Mouse (Mus musculus) thymus, postnatal 25 days (tissue): ENCODE results near the gene Mief2.
A peak's percentile ranks its signal among the peaks of the same experiment; 100 is the strongest.

Experiments used
- DNase-seq: peaks from one replicate; pipeline ENCODE4 v3.0.0; 2022

The Mief2 gene

GRCm38 (mm10) chr11:60726601-60727391, 1.4 kb upstream of the Mief2 start, which contains the start of gene Flii:
Flii (minus strand) TSS chr11:60727263.
- DNase-seq = peak; percentile 86

GRCm38 (mm10) chr11:60727392-60728140, 632 bp upstream of the Mief2 start:
- DNase-seq = no peak

GRCm38 (mm10) chr11:60729217-60729641, 1.0 kb downstream of the Mief2 start:
- DNase-seq = no peak

DNA sequence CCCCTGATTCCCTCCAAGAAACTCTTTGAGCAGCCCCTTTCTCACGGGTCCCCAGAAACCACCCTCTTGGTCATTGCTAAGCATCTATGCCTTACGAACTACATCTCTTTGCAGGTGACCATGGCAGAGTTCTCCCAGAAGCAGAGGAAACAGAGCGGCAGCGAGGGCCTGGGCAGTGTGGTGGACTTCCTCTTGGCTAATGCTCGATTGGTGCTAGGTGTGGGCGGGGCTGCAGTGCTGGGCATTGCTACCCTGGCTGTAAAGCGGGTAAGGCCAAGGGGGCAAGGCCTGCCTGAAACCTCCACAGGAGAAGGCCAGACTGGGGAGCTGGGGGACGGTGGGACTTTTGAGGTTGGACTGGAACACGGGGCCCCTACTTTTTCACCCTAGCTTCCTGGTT, 2.0 kb downstream of the Mief2 start:
- DNase-seq = no peak

- DNase-seq = no peak
Measured at GRCm38 (mm10) chr11:60731251-60731650, 3.1 kb downstream of the Mief2 start.

DNA sequence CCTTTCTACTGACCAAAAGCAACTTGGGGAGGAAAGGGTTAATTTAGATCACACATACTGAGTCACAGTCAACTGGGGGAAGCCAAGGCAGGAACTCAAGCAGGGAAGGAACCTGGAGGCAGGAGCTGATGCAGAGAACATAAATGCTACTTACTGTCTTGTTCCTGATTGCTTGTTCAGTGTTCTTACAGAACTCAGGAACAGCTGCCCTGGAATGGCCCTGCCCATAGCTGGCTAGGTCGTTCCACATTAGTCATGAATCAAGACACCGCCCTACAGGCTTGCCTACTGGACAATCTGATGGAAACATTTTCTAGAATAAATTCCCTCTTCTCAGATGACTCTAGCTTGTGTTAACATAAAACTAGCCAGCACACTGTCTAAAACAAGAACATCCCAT, 6.0 kb downstream of the Mief2 start:
- DNase-seq = no peak

GRCm38 (mm10) chr11:60735191-60735590, 7.0 kb downstream of the Mief2 start:
- no peak for DNase-seq

DNA sequence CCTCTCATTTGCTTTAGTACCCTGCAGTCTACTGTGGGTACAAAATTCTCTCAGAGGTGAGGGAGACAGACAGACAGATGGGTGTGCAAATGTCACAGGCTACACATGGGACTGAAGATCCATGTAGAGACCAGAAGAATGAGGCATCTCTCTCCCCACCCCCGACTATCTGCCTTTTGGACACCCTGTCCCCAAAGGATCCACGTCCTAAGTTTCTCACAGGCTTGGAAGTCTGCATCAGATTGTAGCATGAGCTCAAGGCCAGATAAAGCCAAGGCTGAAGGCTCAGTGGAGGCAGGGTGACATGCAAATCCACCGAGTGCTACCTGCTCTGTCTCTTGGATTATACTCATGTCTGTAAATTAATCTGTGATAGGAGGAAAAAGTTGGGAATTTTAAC, 8.3 kb downstream of the Mief2 start:
- no peak for DNase-seq

GRCm38 (mm10) chr11:60737450-60737849, 9.3 kb downstream of the Mief2 start:
- no peak for DNase-seq

DNA sequence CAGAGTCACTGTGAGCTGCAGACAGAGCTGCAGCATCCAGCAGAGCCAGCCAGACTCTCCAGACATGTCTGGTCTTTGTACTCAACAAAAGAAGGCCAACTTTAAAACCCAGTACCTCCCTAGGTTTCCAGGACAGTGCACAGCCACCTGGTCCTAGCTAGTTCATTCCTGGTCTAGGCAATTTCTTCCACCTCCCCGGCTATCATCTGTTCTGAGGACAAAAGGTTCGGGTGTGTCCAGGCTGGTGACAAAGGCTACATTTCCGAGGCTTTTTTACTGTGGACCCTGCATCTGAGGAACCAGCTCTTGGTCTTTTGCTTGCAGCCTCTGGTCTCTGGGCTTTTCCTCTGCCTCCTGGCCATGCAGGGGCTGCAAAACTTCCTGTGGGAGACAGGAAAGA, 12.1 kb downstream of the Mief2 start:
- no peak for DNase-seq

DNA sequence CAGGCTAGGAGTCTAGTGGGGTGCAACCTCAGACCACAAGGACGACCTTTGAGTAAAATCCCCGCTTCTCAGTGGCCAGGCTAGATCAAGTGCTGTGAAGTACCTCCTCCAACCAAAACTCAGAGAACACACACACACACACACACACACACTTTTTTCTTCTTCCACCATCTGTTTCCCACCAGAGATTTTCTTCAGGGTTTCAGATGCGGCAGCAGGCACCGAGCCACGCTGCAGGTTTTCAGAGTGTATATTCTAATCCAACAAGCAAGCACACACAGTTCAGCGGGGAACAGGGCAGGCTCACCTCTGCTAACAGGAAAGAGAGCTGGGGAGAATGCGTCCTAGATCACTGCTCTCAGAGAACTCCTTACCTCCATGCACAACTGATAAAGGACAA, 27.4 kb downstream of the Mief2 start:
- no peak for DNase-seq

- DNase-seq = no peak
Measured at GRCm38 (mm10) chr11:60761681-60762080, 33.5 kb downstream of the Mief2 start.

DNA sequence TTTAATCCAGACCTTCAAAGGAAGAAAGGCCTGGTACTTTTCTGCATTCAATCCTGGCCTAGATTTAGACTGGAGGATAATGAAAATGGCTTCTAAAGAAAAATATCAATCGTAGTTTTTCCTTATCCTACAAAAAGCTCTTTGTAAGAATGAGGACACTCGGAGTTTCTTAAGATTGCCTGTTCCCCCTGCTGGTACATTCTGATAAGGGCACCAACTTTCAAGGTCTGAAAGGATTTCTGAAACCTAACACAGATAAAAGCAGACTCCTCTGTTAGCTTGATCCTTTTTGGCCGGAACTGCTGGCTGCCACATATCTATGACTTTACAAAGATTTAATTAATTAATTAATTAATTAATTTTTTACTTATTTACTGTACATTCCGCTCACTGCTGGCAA, 38.8 kb downstream of the Mief2 start:
- no peak for DNase-seq

- DNase-seq = no peak
Measured at GRCm38 (mm10) chr11:60769322-60769721, 41.1 kb downstream of the Mief2 start.

DNA sequence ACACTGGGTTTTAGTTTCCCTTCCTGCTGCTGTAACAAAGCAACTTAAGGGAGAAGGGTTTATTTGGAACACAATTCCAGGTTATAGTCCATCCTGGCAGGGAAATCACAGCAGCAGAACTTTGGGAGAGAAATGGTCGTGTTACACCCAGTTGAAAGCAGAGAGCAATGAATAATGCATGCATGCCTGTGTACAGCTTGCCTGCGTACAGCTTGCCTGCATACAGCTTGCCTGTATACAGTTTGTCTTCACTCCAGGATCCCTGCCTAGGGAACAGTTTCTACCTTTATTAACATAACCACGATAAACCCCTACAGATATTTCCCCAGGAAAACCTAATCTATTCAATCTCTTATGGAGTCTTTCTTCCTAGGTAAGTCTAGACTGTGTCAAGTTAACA, 42.6 kb downstream of the Mief2 start:
- DNase-seq = no peak

DNA sequence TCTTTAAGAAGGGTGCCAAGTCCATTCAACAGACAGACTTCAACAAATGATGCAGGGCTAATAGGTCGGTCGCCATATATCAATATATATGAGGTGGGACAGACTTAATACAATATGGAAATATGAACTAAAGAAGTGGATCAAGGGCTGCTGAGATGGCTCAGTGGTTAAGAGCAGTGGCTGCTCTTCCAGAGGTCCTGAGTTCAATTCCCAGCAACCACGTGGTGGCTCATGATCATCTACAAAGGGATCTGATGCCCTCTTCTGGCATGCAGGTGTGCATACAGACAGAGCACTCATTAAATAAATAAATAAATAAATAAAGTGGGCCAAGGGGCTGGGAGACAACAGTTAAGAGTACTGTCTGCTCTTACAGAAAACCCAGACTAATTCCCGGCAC, 44.0 kb downstream of the Mief2 start:
- no peak for DNase-seq

DNA sequence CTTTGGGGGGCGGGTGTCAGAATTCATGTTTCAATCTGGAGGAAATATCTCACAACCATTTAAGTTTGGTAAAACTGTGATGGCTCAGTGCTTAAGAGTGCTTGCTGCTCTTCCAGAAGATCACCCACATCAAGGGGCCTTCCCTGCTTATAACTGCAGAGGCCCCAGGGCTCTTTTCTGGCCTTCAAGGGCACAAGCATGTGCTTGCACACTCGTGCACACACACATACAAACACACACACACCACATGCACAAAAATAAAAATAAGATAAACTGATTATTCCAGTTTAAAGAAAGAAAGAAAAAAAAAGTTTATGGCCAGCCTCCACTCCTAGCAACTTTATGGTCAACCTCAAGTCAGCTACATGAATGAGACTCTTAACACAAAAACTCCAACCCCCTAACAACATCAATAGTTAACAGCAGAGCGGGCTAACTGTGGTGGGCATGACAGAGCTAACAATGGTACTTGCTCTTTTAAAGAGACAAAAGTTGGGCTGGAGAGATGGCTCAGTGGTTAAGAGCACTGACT, 46.0 kb downstream of the Mief2 start:
- DNase-seq = no peak

DNA sequence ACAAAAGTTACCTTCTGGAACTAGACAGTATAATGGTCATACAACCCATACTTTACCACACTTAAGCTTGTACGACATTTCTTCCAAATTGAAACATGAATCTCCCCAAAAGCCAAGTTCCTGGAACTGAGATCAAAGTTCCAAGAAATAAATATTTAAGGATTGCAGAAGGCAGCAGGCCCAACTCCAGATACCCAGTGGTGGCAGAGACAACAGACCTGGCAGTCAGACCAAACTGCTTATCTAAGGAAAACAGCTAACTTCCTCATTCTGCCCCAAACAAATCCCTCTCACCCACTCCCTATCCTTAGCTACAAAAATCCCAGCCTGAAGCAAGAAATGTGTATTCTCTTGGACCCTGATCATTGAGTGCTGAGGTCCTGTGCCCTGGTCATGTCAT, 46.6 kb downstream of the Mief2 start:
- DNase-seq = no peak

GRCm38 (mm10) chr11:60775578-60775977, 47.4 kb downstream of the Mief2 start:
- DNase-seq = no peak

DNA sequence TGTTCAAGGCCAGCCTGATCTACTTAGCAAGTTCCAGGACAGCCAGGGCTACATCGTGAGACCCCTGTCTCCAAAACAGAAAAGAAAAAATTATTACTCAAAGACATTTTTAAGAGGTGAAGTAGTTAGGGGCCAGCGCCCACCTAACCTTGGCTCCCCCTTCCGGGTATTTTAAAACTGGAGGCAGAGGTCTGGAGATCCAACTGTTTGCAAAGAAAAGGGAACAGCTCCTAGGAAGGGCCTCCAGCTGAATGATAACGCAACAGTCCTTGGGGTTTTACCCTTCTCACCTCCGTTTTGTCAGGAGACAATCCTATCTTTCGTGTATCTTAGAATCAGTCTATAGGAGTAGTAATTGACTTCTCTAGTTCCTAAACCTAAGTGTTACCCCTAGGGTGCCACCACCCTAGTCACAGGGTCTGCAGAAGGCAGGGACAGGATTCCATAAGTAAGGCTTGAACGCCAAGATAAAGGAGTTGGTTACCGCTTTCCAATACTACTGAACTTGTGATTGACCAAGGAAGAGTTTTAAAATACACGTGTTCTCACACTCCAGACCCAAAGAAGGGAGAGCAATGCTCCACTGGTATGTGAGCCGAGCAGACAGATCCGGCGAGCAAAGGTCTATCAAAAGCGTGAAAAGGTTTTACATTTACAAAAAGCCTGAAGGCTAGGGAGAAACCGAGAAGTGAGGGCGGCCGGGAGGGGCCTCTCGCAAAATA, 48.1 kb downstream of the Mief2 start:
- peak; percentile 4 for DNase-seq

DNA sequence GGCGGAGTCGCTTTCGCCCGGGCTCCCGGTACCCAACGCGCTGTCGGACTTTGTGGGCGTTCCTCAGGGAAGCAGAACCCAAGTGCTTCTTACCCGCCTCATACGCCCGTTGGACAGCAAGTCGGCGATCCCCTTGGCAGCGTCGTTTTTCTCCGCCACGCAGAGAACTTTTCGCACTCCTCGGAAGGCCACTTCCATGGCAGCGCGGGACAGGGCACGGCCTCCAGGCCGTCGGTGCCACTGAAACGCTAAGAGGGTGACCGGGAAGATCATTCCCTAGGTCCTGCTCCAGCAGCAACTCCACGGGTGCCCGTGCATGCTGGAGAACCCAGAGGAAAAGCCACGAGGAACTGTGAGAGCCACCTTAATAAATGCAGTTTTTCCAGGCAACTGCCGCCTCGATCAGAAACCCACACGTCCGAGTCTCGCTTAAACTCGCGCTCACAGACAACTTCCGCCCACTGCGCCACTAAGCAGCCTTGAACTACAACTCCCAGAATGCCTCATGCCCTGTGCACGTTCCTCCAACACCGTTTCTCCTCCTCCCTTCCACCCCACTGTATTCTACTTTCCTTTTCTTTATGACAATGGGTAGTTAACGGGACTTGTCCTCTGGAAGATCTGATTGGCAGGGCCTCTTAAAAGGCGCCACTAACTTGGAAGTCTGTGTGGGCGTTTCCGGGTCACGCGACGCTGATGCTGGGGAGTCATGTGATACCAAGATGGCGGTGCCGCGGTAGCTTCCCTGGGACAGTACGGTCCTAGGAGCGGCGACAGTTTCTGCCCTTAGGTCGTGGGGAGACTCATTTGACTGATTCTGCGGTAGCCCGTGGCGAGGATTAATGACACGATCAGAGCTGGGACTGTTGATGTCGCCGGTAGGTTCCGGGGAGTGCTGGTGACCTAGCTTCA, 48.9 kb downstream of the Mief2 start, which contains the start of the genes Top3a and Smcr8:
Gene Top3a (minus strand): TSS at position 537 of the 912 bp plus-strand sequence.
Gene Smcr8 (plus strand): TSS at position 696 of the 912 bp plus-strand sequence.
- peak; percentile 83 for DNase-seq

DNA sequence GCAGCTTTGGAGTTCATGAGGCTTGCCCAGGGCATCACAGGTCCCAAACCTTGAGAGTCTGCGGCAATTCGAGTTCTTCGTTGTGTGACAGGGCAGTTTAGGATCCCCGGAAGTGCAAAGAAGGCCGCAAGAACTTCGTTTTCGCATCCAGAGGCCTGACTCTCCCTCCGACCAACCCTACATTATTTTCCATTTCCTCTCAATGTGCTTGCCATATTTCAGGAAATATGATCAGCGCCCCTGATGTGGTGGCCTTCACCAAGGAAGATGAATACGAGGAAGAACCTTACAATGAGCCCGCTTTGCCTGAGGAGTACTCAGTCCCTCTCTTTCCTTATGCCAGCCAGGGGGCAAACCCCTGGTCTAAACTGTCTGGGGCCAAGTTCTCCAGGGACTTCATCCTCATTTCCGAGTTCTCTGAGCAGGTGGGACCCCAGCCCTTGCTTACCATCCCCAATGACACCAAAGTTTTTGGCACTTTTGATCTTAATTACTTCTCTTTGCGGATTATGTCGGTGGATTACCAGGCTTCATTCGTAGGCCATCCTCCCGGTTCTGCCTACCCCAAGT, 49.7 kb downstream of the Mief2 start:
- no peak for DNase-seq
